ENCODE assay signal across 8 mouse cellular contexts in the genomic region with DNA sequence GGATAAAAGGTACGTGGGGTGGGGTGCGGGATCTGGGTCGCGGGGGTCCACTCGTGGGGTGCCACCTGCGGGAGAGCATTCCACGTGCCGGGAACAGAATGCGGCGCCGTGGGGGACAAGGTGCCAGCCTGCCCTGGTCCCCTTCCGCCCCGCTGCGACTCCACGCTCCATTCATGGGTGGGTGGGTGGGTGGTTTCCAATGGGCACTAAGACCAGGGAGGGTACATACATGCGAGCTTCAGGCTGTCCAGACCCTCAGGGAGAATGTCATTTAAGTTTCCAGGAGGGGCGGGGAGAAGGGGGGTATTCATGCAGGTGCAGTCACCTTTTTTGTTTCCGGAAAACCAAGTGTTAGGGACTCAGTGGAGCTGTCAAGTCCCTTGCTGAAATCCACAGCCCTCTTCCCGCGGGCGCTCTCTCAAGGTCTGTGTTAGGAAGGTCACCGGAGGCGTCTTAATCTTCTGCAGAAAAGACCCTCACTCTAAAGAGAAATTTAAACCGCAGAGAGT. TPM values are rescaled to one million over a fixed set of nuclear protein-coding genes. Genes with fewer than 3 reads are reported as not detected.
DNase-seq lines count a peak whose midpoint lies in the region; ATAC-seq lines count a peak whose summit lies in the region.

No protein-coding gene starts in this region.

- no peaks in the 10 kb centered on the region for H3K9me3 ChIP-seq in heart, embryonic 10.5 days
- no peaks in the 10 kb centered on the region for H3K9me3 ChIP-seq in embryonic facial prominence, embryonic 15.5 days (replicated peaks)
- H3K9me3 ChIP-seq in limb, embryonic 11.5 days (ENCODE audit: control insufficient read depth, low read length) = no peaks in the 10 kb centered on the region

- 0 out of 2 replicates have a peak, but pooled peaks cover 4% of the 10 kb centered on the region for H3K4me1 ChIP-seq in heart, embryonic 10.5 days
- no peaks in the 10 kb centered on the region for H3K4me1 ChIP-seq in embryonic facial prominence, embryonic 15.5 days
- H3K4me1 ChIP-seq in limb, embryonic 11.5 days (ENCODE audit: control insufficient read depth, insufficient read depth, low read length) = no peaks in the 10 kb centered on the region

- 12% methylated on average over 24 of the region's 24 CpGs for WGBS in heart, embryonic 10.5 days
- WGBS in embryonic facial prominence, embryonic 15.5 days = 7% methylated on average over 24 of the region's 24 CpGs
- 9% methylated on average over 24 of the region's 24 CpGs for WGBS in limb, embryonic 11.5 days

- DNase-seq in heart, embryonic 10.5 days (ENCODE audit: low spot score) = no peak
- no peak for DNase-seq in heart, postnatal 25 days (ENCODE audit: low spot score)
- DNase-seq in R1 (ENCODE audit: low read depth, low spot score) = peak; percentile 13
- peak; percentile 28 for DNase-seq in limb, embryonic 11.5 days (ENCODE audit: low spot score)
- peak; percentile 27 for DNase-seq in retina, postnatal 1 day
- no peak for DNase-seq in ovary, postnatal 10 days (ENCODE audit: low spot score)

- peak overlapping the region; percentile 40 for H3K9ac ChIP-seq in embryonic facial prominence, embryonic 15.5 days
- H3K9ac ChIP-seq in limb, embryonic 11.5 days (ENCODE audit: low read length) = peak overlapping the region; percentile 55

- ATAC-seq in embryonic facial prominence, embryonic 15.5 days (ENCODE audit: insufficient number of reproducible peaks, low FRiP score, low TSS enrichment, low read depth) = no peak
- peak; percentile 39; the same call in 1 of the 2 replicates for ATAC-seq in limb, embryonic 11.5 days (ENCODE audit: insufficient number of reproducible peaks, low FRiP score, low TSS enrichment, low read depth)
- ATAC-seq in megakaryocyte progenitor cell, adult 5-6 weeks (replicated peaks; ENCODE audit: poor library complexity) = no peak

- H3K4me2 ChIP-seq in embryonic facial prominence, embryonic 15.5 days (replicated peaks) = peak overlapping the region; percentile 99
- peak overlapping the region; percentile 100 for H3K4me2 ChIP-seq in limb, embryonic 11.5 days (ENCODE audit: low read depth, severe bottlenecking)

- no peaks in the 10 kb centered on the region for H3K36me3 ChIP-seq in heart, embryonic 10.5 days
- no peaks in the 10 kb centered on the region for H3K36me3 ChIP-seq in embryonic facial prominence, embryonic 15.5 days
- no peaks in the 10 kb centered on the region for H3K36me3 ChIP-seq in limb, embryonic 11.5 days (ENCODE audit: control insufficient read depth, insufficient read depth, low read length)

- peaks cover 46% of the 10 kb centered on the region for H3K27me3 ChIP-seq in heart, embryonic 10.5 days (ENCODE audit: insufficient read depth, poor library complexity, severe bottlenecking)
- peaks cover 10% of the 10 kb centered on the region for H3K27me3 ChIP-seq in embryonic facial prominence, embryonic 15.5 days
- peaks cover 16% of the 10 kb centered on the region for H3K27me3 ChIP-seq in limb, embryonic 11.5 days (ENCODE audit: control insufficient read depth, insufficient read depth, low read length)

- intact Hi-C loops in heart, postnatal 25 days (cut with DNase I) = no loop called here

- H3K4me3 ChIP-seq in heart, embryonic 10.5 days = peak overlapping the region; percentile 73
- H3K4me3 ChIP-seq in embryonic facial prominence, embryonic 15.5 days (replicated peaks) = peak overlapping the region; percentile 58
- peak overlapping the region; percentile 48 for H3K4me3 ChIP-seq in limb, embryonic 11.5 days (ENCODE audit: low read depth, low read length)

- peak overlapping the region; percentile 66; the same call in 1 of the 2 replicates for H3K27ac ChIP-seq in heart, embryonic 10.5 days
- H3K27ac ChIP-seq in embryonic facial prominence, embryonic 15.5 days (replicated peaks) = no peak overlapping the region
- H3K27ac ChIP-seq in limb, embryonic 11.5 days (replicated peaks; ENCODE audit: low read depth, low read length) = no peak overlapping the region

RNA-seq across cellular contexts. Expression of gene Rapgef4, which starts 0.4 kb away (rescaled TPM):
- polyA plus RNA-seq in heart, embryonic 10.5 days (2016; fragmentation: Nextera tagmentation; extraction: Ambion mirVana) = 2.8 and 3.1 TPM in 2 replicates
- total RNA-seq in heart, postnatal 25 days (2021) = 10 to 100 TPM; 21.5 to 23.1 TPM
- 4.6 and 5.8 TPM in 2 replicates for polyA plus RNA-seq in embryonic facial prominence, embryonic 15.5 days (2015; fragmentation: Nextera tagmentation; extraction: Ambion mirVana)
- polyA plus RNA-seq in limb, embryonic 11.5 days (2014; fragmentation: Nextera tagmentation; extraction: Ambion mirVana) = 0.88 and 1.6 TPM in 2 replicates
- 1.9 and 3.8 TPM in 2 replicates for total RNA-seq in megakaryocyte progenitor cell, adult 5-6 weeks (2015)
- total RNA-seq in megakaryocyte progenitor cell, adult 5-6 weeks (2017) = 0.50 and 3.5 TPM in 2 replicates

Comparison
In these comparisons a context has a peak if more than half of its experiments do, and no peak if none do; other contexts are left out.
1. DNase-seq: peak in R1 (single experiment), limb, embryonic 11.5 days (single experiment) and retina, postnatal 1 day (single experiment); none in heart, embryonic 10.5 days (single experiment), heart, postnatal 25 days (single experiment) and ovary, postnatal 10 days (single experiment).
2. Peak in every context shown above with its lines, with median percentiles within 50 percentile points of each other: H3K4me3 ChIP-seq.